ENCODE assay signal across 9 mouse cellular contexts in the genomic region with DNA sequence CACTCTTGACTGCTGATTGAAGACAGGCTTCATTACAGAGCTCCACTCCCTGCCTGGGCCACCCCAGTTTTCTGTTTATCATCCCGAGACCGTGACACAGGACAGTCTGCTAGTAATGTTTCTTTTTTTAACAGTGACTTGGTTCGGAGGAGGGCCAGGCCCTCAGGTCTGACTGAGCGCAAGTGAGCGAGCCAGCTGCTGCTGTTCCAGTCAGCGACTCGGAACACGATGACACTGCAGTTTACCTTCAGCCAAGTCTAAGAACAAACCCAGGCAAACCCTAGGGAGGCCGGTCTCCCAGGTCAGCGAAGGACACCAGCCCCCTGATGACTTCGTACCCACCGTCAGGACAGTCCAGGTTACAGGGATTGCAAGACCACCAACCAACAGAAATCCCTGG. TPM values are rescaled to one million over a fixed set of nuclear protein-coding genes. Genes with fewer than 3 reads are reported as not detected.
A peak's percentile ranks its signal among the peaks of the same experiment; 100 is the strongest.
DNase-seq lines count a peak whose midpoint lies in the region; ATAC-seq lines count a peak whose summit lies in the region.
"Had no signal": no experiment of that assay in that cellular context is flagged by ENCODE, and none has a peak within 500 bp of the region (broad histone marks: within the 10 kb centered on the region; RNA-seq: fewer than 3 reads in every experiment).

No protein-coding gene starts in this region.

- no peak for DNase-seq in frontal cortex, postnatal 36 days (ENCODE audit: low spot score in 2 of 2)
- DNase-seq in gastrocnemius, postnatal 10 days = peak; percentile 42
- peak; percentile 42 to 44 for DNase-seq in heart, postnatal 14 days
- DNase-seq in kidney, postnatal 25 days = peak; percentile 72 to 92
- DNase-seq in thymus, postnatal 4 days = no peak
- no peak for DNase-seq in urinary bladder, postnatal 36 days (ENCODE audit: low spot score in 2 of 2)
- DNase-seq in Muller cell, postnatal 12 days (ENCODE audit: inconsistent ontology term) = no peak

- peak; percentile 18; the same call in 1 of the 2 replicates for ATAC-seq in frontal cortex, adult (ENCODE audit: low TSS enrichment)

- intact Hi-C loops in heart, postnatal 14 days (cut with DNase I) = no loop called here

RNA-seq across cellular contexts. Expression of a gene that starts 12.2 kb away (rescaled TPM):
- 100 to 1,000 TPM; 427 to 492 TPM for total RNA-seq in gastrocnemius, postnatal 10 days (2021)
- 100 to 1,000 TPM; 200 to 218 TPM for total RNA-seq in heart, postnatal 14 days (2021)

RNA-seq across cellular contexts. Expression of a gene that starts 12.3 kb away (rescaled TPM):
- total RNA-seq in gastrocnemius, postnatal 10 days (2021) = under 1 TPM in 1 of 2 experiments, not detected in 1; 0.27 TPM
- total RNA-seq in heart, postnatal 14 days (2021) = under 1 TPM; 0.29 to 0.45 TPM
- total RNA-seq: MEL had no signal

RNA-seq across cellular contexts. Expression of a gene that starts 48.3 kb away (rescaled TPM):
- total RNA-seq in gastrocnemius, postnatal 10 days (2021) = 10 to 100 TPM; 17.4 to 23.6 TPM
- total RNA-seq in heart, postnatal 14 days (2021) = 10 to 100 TPM; 38.4 to 44.5 TPM

Comparison
In these comparisons a context has a peak if more than half of its experiments do, and no peak if none do; other contexts are left out.
1. DNase-seq: peak in gastrocnemius, postnatal 10 days (single experiment), heart, postnatal 14 days (2 of 2) and kidney, postnatal 25 days (2 of 2); none in frontal cortex, postnatal 36 days (0 of 2), thymus, postnatal 4 days (single experiment), urinary bladder, postnatal 36 days (0 of 2) and Muller cell, postnatal 12 days (single experiment).